ENCODE assay signal across 19 mouse cellular contexts in the genomic region with DNA sequence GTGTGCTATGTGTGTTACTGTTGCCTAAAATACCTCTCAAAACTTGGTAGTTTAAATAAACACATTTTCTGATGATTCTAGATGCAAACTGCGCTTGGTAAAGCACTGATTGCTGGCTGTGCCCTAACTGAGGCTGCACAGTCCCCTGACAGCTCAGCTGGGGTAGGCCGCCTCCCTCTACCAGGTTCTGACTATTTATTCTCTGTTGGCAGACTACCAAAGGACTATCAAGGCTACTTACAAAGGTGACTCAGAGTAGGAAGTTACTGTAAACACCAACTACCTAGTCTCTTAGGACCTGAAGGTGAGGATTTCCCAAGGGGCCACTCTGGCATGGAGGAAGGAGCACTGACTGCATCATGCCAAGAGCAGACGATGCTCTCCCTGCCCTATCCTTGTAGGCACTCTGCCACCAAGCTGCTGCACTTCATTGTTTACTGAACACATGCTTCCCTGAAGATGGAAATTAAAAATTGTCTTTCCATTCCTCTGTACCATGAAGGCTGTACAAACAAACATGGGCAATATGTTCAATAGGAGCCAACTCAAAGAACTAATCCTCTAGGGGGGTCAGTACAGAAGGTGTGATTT. TPM values are rescaled to one million over a fixed set of nuclear protein-coding genes. Genes with fewer than 3 reads are reported as not detected.
DNase-seq lines count a peak whose midpoint lies in the region; ATAC-seq and TF ChIP-seq lines count a peak whose summit lies in the region.
"Had no signal": no experiment of that assay in that cellular context is flagged by ENCODE, and none has a peak within 500 bp of the region (broad histone marks: within the 10 kb centered on the region; RNA-seq: fewer than 3 reads in every experiment).

No protein-coding gene starts in this region.

- no peak for TF ChIP-seq EP300 in stomach, postnatal 0 days (optimal IDR thresholded peaks at IDR 0.05)

- no peak for TF ChIP-seq CTCF in stomach, postnatal 0 days (IDR thresholded peaks at IDR 0.05; ENCODE audit: low read depth)

- H3K9ac ChIP-seq in hindbrain, embryonic 16.5 days (ENCODE audit: low read depth, low read length) = no peak overlapping the region
- no peak overlapping the region for H3K9ac ChIP-seq in hindbrain, embryonic 11.5 days (ENCODE audit: low read depth, low read length)
- no peak overlapping the region for H3K9ac ChIP-seq in stomach, postnatal 0 days (ENCODE audit: low read length)
- no peak overlapping the region for H3K9ac ChIP-seq in midbrain, embryonic 15.5 days
- H3K9ac ChIP-seq: embryonic facial prominence, embryonic 12.5 days had no signal

- no peak overlapping the region for H3K4me3 ChIP-seq in hindbrain, embryonic 16.5 days (ENCODE audit: low read length)
- H3K4me3 ChIP-seq in hindbrain, embryonic 11.5 days (ENCODE audit: low read depth, low read length) = no peak overlapping the region
- no peak overlapping the region for H3K4me3 ChIP-seq in stomach, postnatal 0 days (ENCODE audit: low read depth, low read length)
- no peak overlapping the region for H3K4me3 ChIP-seq in midbrain, embryonic 15.5 days
- H3K4me3 ChIP-seq: embryonic facial prominence, embryonic 12.5 days; gastrocnemius, adult 2 months; limb, embryonic 10.5 days; midbrain, embryonic 10.5 days had no signal

- DNase-seq in cerebellum, adult 8-10 months = no peak
- DNase-seq in hindbrain, embryonic 11.5 days (ENCODE audit: low spot score) = no peak
- peak; percentile 5 for DNase-seq in right cerebral cortex, postnatal 4 days
- no peak for DNase-seq in right cerebral cortex, postnatal 10 days (ENCODE audit: low spot score in 2 of 2)
- peak; percentile 35 for DNase-seq in stomach, postnatal 0 days (ENCODE audit: low spot score)
- DNase-seq: gastrocnemius, adult 2 months; kidney, postnatal 4 days; lung, adult 18-20 months; lung, postnatal 4 days; right cerebral cortex, postnatal 25 days; thymus, postnatal 25 days had no signal

- H3K4me1 ChIP-seq in hindbrain, embryonic 16.5 days (ENCODE audit: control insufficient read depth, insufficient read depth, low read depth, low read length) = no peaks in the 10 kb centered on the region
- H3K4me1 ChIP-seq in hindbrain, embryonic 11.5 days (replicated peaks; ENCODE audit: control insufficient read depth, insufficient read depth, low read length) = no peaks in the 10 kb centered on the region
- H3K4me1 ChIP-seq in stomach, postnatal 0 days (replicated peaks; ENCODE audit: control insufficient read depth, insufficient read depth) = no peaks in the 10 kb centered on the region
- 0 out of 2 replicates have a peak, but pooled peaks cover 3% of the 10 kb centered on the region for H3K4me1 ChIP-seq in midbrain, embryonic 15.5 days
- H3K4me1 ChIP-seq: embryonic facial prominence, embryonic 12.5 days; limb, embryonic 10.5 days; midbrain, embryonic 10.5 days had no signal

- H3K4me2 ChIP-seq in hindbrain, embryonic 16.5 days (ENCODE audit: low read length) = no peak overlapping the region
- H3K4me2 ChIP-seq in hindbrain, embryonic 11.5 days (replicated peaks; ENCODE audit: low read depth, low read length) = no peak overlapping the region
- no peak overlapping the region for H3K4me2 ChIP-seq in stomach, postnatal 0 days (replicated peaks; ENCODE audit: low read depth)
- H3K4me2 ChIP-seq in midbrain, embryonic 15.5 days = no peak overlapping the region
- H3K4me2 ChIP-seq: embryonic facial prominence, embryonic 12.5 days had no signal

- no peaks in the 10 kb centered on the region for H3K9me3 ChIP-seq in hindbrain, embryonic 16.5 days (ENCODE audit: control insufficient read depth, low read length)
- no peaks in the 10 kb centered on the region for H3K9me3 ChIP-seq in hindbrain, embryonic 11.5 days (ENCODE audit: control insufficient read depth, low read length)
- H3K9me3 ChIP-seq in stomach, postnatal 0 days (ENCODE audit: control insufficient read depth, low read length) = no peaks in the 10 kb centered on the region
- no peaks in the 10 kb centered on the region for H3K9me3 ChIP-seq in midbrain, embryonic 15.5 days
- H3K9me3 ChIP-seq: embryonic facial prominence, embryonic 12.5 days; limb, embryonic 10.5 days; midbrain, embryonic 10.5 days had no signal

- no peaks in the 10 kb centered on the region for H3K27me3 ChIP-seq in hindbrain, embryonic 16.5 days (replicated peaks; ENCODE audit: control insufficient read depth, insufficient read depth, low read length)
- no peaks in the 10 kb centered on the region for H3K27me3 ChIP-seq in hindbrain, embryonic 11.5 days (ENCODE audit: control insufficient read depth, insufficient read depth, low read length)
- H3K27me3 ChIP-seq in stomach, postnatal 0 days (ENCODE audit: control insufficient read depth, insufficient read depth, low read length) = no peaks in the 10 kb centered on the region
- no peaks in the 10 kb centered on the region for H3K27me3 ChIP-seq in midbrain, embryonic 15.5 days (replicated peaks)
- H3K27me3 ChIP-seq: embryonic facial prominence, embryonic 12.5 days had no signal

- peak; percentile 26; the same call in 1 of the 2 replicates for ATAC-seq in cerebellum, adult (ENCODE audit: insufficient number of reproducible peaks, low FRiP score, low TSS enrichment)
- ATAC-seq in hindbrain, embryonic 16.5 days = 0 out of 2 replicates have a peak, but pooled peaks have one; percentile 34
- no peak for ATAC-seq in hindbrain, embryonic 11.5 days (ENCODE audit: low FRiP score)
- peak; percentile 92 for ATAC-seq in stomach, postnatal 0 days (ENCODE audit: low FRiP score, low TSS enrichment)
- no peak for ATAC-seq in midbrain, embryonic 15.5 days (replicated peaks)
- ATAC-seq: activated CD4-positive, CD25-positive, alpha-beta regulatory T cell, adult 4 months; Patski had no signal

- H3K36me3 ChIP-seq in hindbrain, embryonic 16.5 days (ENCODE audit: control insufficient read depth, insufficient read depth, low read length) = no peaks in the 10 kb centered on the region
- no peaks in the 10 kb centered on the region for H3K36me3 ChIP-seq in hindbrain, embryonic 11.5 days (ENCODE audit: control insufficient read depth, insufficient read depth, low read length)
- no peaks in the 10 kb centered on the region for H3K36me3 ChIP-seq in stomach, postnatal 0 days (ENCODE audit: control insufficient read depth, insufficient read depth, low read length)
- H3K36me3 ChIP-seq in midbrain, embryonic 15.5 days (replicated peaks) = no peaks in the 10 kb centered on the region
- H3K36me3 ChIP-seq: embryonic facial prominence, embryonic 12.5 days; limb, embryonic 10.5 days; midbrain, embryonic 10.5 days had no signal

- no peak overlapping the region for H3K27ac ChIP-seq in hindbrain, embryonic 16.5 days (ENCODE audit: low read depth, low read length)
- H3K27ac ChIP-seq in hindbrain, embryonic 11.5 days (ENCODE audit: low read depth, low read length) = no peak overlapping the region
- no peak overlapping the region for H3K27ac ChIP-seq in stomach, postnatal 0 days (replicated peaks)
- H3K27ac ChIP-seq in midbrain, embryonic 15.5 days = no peak overlapping the region
- H3K27ac ChIP-seq: embryonic facial prominence, embryonic 12.5 days; gastrocnemius, adult 2 months; limb, embryonic 10.5 days; midbrain, embryonic 10.5 days had no signal

- WGBS in hindbrain, embryonic 16.5 days = 80% methylated on average over 3 of the region's 3 CpGs
- 86% methylated on average over 3 of the region's 3 CpGs for WGBS in hindbrain, embryonic 11.5 days
- 52% methylated on average over 3 of the region's 3 CpGs for WGBS in stomach, postnatal 0 days
- WGBS in midbrain, embryonic 15.5 days = 75% methylated on average over 3 of the region's 3 CpGs

RNA-seq across cellular contexts. Expression of a gene that starts 17.7 kb away (rescaled TPM):
- 3.1 and 3.5 TPM in 2 replicates for polyA plus RNA-seq in hindbrain, embryonic 16.5 days (2015; fragmentation: Nextera tagmentation; extraction: Ambion mirVana)
- 1.1 and 1.5 TPM in 2 replicates for polyA plus RNA-seq in hindbrain, embryonic 11.5 days (2014; fragmentation: Nextera tagmentation; extraction: Ambion mirVana)
- 1.1 and 1.2 TPM in 2 replicates for polyA plus RNA-seq in stomach, postnatal 0 days (2015; fragmentation: Nextera tagmentation; extraction: Ambion mirVana)
- 3.8 TPM in 2 replicates for polyA plus RNA-seq in midbrain, embryonic 15.5 days (2015; fragmentation: Nextera tagmentation; extraction: Ambion mirVana)
- polyA plus RNA-seq: activated CD4-positive, CD25-positive, alpha-beta regulatory T cell, adult 4 months had no signal

Comparison
In these comparisons a context has a peak if more than half of its experiments do, and no peak if none do; other contexts are left out.
1. ATAC-seq: peak in cerebellum, adult (single experiment), hindbrain, embryonic 16.5 days (single experiment) and stomach, postnatal 0 days (single experiment); none in hindbrain, embryonic 11.5 days (single experiment) and midbrain, embryonic 15.5 days (single experiment).
2. DNase-seq: peak in right cerebral cortex, postnatal 4 days (single experiment) and stomach, postnatal 0 days (single experiment); none in cerebellum, adult 8-10 months (single experiment), hindbrain, embryonic 11.5 days (single experiment) and right cerebral cortex, postnatal 10 days (0 of 2).